Mouse (Mus musculus) heart, adult 9 months (tissue): ENCODE measurements at regions not wholly inside any gene's neighbourhood (a gene's known extent, or its start where the extent isn't known, plus 50 kb on each side); places are given as distances from the start of the nearest gene placed in this dataset.
"Not testable (repeated sequence)": the region's sequence is repeated elsewhere in the genome, so short reads cannot be mapped to it uniquely, and the experiment has no call there.

Source experiments
- DNase-seq, 2 experiments: peaks; one replicate each; pipeline ENCODE4 v3.0.0; 2022; ENCODE audit warnings: low spot score in 2 of 2

- no peak for DNase-seq
Measured at GRCm38 (mm10) chr15:25245631-25246030, 167.9 kb downstream of the Basp1 start.

- DNase-seq: no peak
Measured at GRCm38 (mm10) chr15:25237665-25238664, 175.6 kb downstream of the Basp1 start.

GRCm38 (mm10) chr15:25236191-25236723 is 177.3 kb downstream of the Basp1 start:
- no peak for DNase-seq

GRCm38 (mm10) chr15:25234064-25234700 is 179.4 kb downstream of the Basp1 start:
- DNase-seq: no peak

- no peak for DNase-seq
Measured at GRCm38 (mm10) chr15:25230213-25230612, 183.4 kb downstream of the Basp1 start.

- no peak for DNase-seq
Measured at GRCm38 (mm10) chr15:25229807-25230206, 183.8 kb downstream of the Basp1 start.

GRCm38 (mm10) chr15:25227496-25227895 is 186.1 kb downstream of the Basp1 start:
- DNase-seq: no peak

- DNase-seq: no peak
Measured at GRCm38 (mm10) chr15:25225936-25226335, 187.6 kb downstream of the Basp1 start.

GRCm38 (mm10) chr15:25225431-25225830 is 188.1 kb downstream of the Basp1 start:
- DNase-seq: no peak

GRCm38 (mm10) chr15:25221749-25222148 is 191.8 kb downstream of the Basp1 start:
- DNase-seq: no peak

- no peak for DNase-seq
Measured at GRCm38 (mm10) chr15:25216375-25216774, 197.2 kb downstream of the Basp1 start.

GRCm38 (mm10) chr15:25202097-25202496 is 211.5 kb downstream of the Basp1 start:
- DNase-seq: no peak

GRCm38 (mm10) chr15:25200249-25200648 is 213.3 kb downstream of the Basp1 start:
- not testable (repeated sequence) for DNase-seq

- DNase-seq: no peak
Measured at GRCm38 (mm10) chr15:25187881-25188326, 225.7 kb downstream of the Basp1 start.

- no peak for DNase-seq
Measured at GRCm38 (mm10) chr15:25172755-25173154, 240.8 kb downstream of the Basp1 start.

GRCm38 (mm10) chr15:25146371-25146770 is 267.2 kb downstream of the Basp1 start:
- no peak for DNase-seq

GRCm38 (mm10) chr15:25144228-25144627 is 269.3 kb downstream of the Basp1 start:
- no peak for DNase-seq

GRCm38 (mm10) chr15:25140389-25141181 is 273.0 kb downstream of the Basp1 start:
- peak; percentile 12 to 35 for DNase-seq

- DNase-seq: no peak
Measured at GRCm38 (mm10) chr15:25137091-25137490, 276.5 kb downstream of the Basp1 start.

GRCm38 (mm10) chr15:25135471-25136262 is 277.9 kb downstream of the Basp1 start:
- no peak for DNase-seq

GRCm38 (mm10) chr15:25130096-25130495 is 283.5 kb downstream of the Basp1 start:
- no peak for DNase-seq
